Mouse (Mus musculus) kidney, embryonic 15.5 days (tissue): ENCODE data around the gene Unc79. TPM values are rescaled to one million over a fixed set of nuclear protein-coding genes. Genes with fewer than 3 reads are reported as not detected.

ENCODE experiments used
- ATAC-seq: fragments of 200-750 bp; cut with Nextera tagmentation; replicated peaks from 2 replicates; pipeline ENCODE4 v1.8.0; 2017; ENCODE audit warnings: moderate TSS enrichment; ENCODE audit not compliant: low FRiP score
- H3K27ac ChIP-seq: fragments of 300-500 bp; sonication (generic); 2 replicates; pipeline ENCODE4 v1.5.1; 2015; ENCODE audit warnings: mild to moderate bottlenecking, inconsistent platforms
- H3K27me3 ChIP-seq: fragments of 300-500 bp; sonication (generic); 2 replicates; pipeline ENCODE4 v1.6.1; 2015; ENCODE audit warnings: inconsistent platforms
- H3K36me3 ChIP-seq: fragments of 300-500 bp; sonication (generic); 2 replicates; pipeline ENCODE4 v1.6.1; 2015; ENCODE audit warnings: inconsistent platforms
- H3K4me1 ChIP-seq: fragments of 300-500 bp; sonication (generic); 2 replicates; pipeline ENCODE4 v1.6.1; 2015; ENCODE audit warnings: inconsistent platforms
- H3K4me2 ChIP-seq: fragments of 300-500 bp; sonication (generic); 2 replicates; pipeline ENCODE4 v1.6.1; 2015; ENCODE audit warnings: moderate library complexity, mild to moderate bottlenecking, inconsistent platforms
- H3K4me3 ChIP-seq: fragments of 300-500 bp; sonication (generic); replicated peaks from 2 replicates; pipeline ENCODE4 v1.5.1; 2015; ENCODE audit warnings: mild to moderate bottlenecking, inconsistent platforms
- H3K9ac ChIP-seq: fragments of 300-500 bp; sonication (generic); 2 replicates; pipeline ENCODE4 v1.6.1; 2015; ENCODE audit warnings: mild to moderate bottlenecking, inconsistent platforms
- H3K9me3 ChIP-seq: fragments of 300-500 bp; sonication (generic); replicated peaks from 2 replicates; pipeline ENCODE4 v1.6.1; 2016; ENCODE audit warnings: inconsistent platforms
- WGBS: fragments of 180-500 bp; shearing (Covaris S2); methylation state at CpG from one replicate; pipeline ENCODE4 v1.1.7; 2015; ENCODE audit warnings: mixed read lengths; 5-methylcytosine and 5-hydroxymethylcytosine counted together
- polyA plus RNA-seq: library from polyadenylated mRNA; unstranded; fragments of >200 nt; fragmentation: Nextera tagmentation; extraction: Ambion mirVana; gene quantifications from 2 replicates; pipeline ENCODE4 v1.2.1, GENCODE M21; 2015

Gene Unc79
- polyA plus RNA-seq, 1 experiment from 2014 or later: 0.25 TPM

GRCm38 (mm10) chr12:102961066-102961465, 12.4 kb downstream of the Unc79 start:
- H3K27ac ChIP-seq: no peak overlapping the region
- ATAC-seq: no peak
- H3K27me3 ChIP-seq: no peaks in the 10 kb centered on the region
- no peaks in the 10 kb centered on the region for H3K36me3 ChIP-seq
- H3K4me2 ChIP-seq: no peak overlapping the region
- H3K9ac ChIP-seq: no peak overlapping the region
- no peak overlapping the region for H3K4me3 ChIP-seq
- H3K9me3 ChIP-seq: no peaks in the 10 kb centered on the region
- no peaks in the 10 kb centered on the region for H3K4me1 ChIP-seq
- 62% methylated on average over 3 of the region's 3 CpGs for WGBS

DNA sequence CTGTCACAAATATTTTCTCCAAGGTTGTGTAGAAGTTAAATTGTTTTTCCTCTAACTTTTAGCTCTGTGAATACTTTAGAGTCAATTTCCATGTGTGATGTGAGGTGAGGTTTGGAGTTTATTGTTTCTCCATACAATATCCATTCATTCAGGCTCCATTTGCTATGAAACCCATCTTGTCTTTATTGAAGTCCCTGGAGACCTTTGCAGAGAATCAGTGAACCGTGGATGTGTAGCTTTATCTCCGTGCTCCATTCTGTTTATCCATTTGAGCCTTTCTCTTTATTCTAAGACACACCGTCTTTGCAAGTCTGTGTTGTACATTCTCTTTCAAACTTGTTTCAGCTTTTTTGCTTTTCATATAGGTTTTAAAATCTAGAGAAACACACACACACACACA, 15.8 kb downstream of the Unc79 start:
- H3K9ac ChIP-seq: no peak overlapping the region
- no peaks in the 10 kb centered on the region for H3K36me3 ChIP-seq
- no peak overlapping the region for H3K27ac ChIP-seq
- H3K4me3 ChIP-seq: no peak overlapping the region
- no peaks in the 10 kb centered on the region for H3K9me3 ChIP-seq
- WGBS: 69% methylated on average over 3 of the region's 3 CpGs
- H3K4me1 ChIP-seq: no peaks in the 10 kb centered on the region
- ATAC-seq: no peak
- H3K4me2 ChIP-seq: no peak overlapping the region
- H3K27me3 ChIP-seq: no peaks in the 10 kb centered on the region

DNA sequence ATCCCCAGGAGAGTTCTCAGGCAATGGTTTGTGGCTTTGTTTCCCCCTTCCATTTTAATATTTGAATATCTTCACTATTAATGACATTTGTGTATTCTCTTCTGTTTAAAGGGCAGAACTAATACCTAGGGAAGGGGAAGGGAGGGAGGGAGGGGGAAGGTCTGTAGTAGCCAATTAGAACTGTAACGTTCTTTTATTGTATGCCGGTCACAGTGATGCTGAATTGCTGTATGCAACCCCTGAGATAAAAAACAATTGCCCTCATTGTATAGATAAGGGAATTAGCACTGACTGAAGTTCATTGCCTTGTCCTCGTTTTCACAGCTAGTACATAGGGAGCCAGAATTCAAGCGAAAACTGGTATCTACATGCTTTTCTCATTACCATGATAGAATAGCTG, 31.9 kb downstream of the Unc79 start:
- no peaks in the 10 kb centered on the region for H3K9me3 ChIP-seq
- WGBS: 51% methylated on average over 4 of the region's 4 CpGs
- no peaks in the 10 kb centered on the region for H3K27me3 ChIP-seq
- no peak overlapping the region for H3K4me3 ChIP-seq
- H3K27ac ChIP-seq: no peak overlapping the region
- no peaks in the 10 kb centered on the region for H3K36me3 ChIP-seq
- H3K4me2 ChIP-seq: no peak overlapping the region
- no peak overlapping the region for H3K9ac ChIP-seq
- no peak for ATAC-seq
- H3K4me1 ChIP-seq: no peaks in the 10 kb centered on the region

DNA sequence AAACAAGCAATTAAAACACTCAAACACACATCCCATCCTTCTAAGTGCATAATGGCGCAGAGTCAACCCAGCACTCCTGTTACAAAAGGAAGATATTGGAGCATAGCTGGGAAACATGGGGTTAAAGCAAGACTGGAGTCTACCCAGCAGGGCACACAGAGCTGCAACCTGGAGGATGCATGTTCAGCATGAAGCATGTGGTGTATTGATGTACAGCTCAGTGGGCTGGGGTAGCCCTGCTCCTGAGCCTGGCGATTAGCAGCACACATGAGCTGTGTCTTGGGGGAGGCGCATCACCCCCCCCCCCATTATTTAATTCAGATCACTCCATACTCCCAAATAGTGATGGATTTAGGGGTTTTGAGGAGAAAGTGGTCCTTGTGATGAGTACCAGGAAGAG, 32.9 kb downstream of the Unc79 start:
- H3K27me3 ChIP-seq: no peaks in the 10 kb centered on the region

GRCm38 (mm10) chr12:102985401-102985800, 36.7 kb downstream of the Unc79 start:
- Histone ChIP-seq H3K4me3 (no peak overlapping the region), H3K4me1 (no peaks in the 10 kb centered on the region), H3K27ac (no peak overlapping the region), H3K4me2 (no peak overlapping the region), H3K9ac (no peak overlapping the region), H3K36me3 (no peaks in the 10 kb centered on the region), H3K9me3 (no peaks in the 10 kb centered on the region), H3K27me3 (no peaks in the 10 kb centered on the region)
- no peak for ATAC-seq

More for the DNA sequence above, 32.9 kb downstream of the Unc79 start:
- H3K27ac ChIP-seq: no peak overlapping the region
- no peaks in the 10 kb centered on the region for H3K36me3 ChIP-seq
- H3K9ac ChIP-seq: no peak overlapping the region
- 89% methylated on average over 3 of the region's 3 CpGs for WGBS
- no peak overlapping the region for H3K4me3 ChIP-seq
- no peak for ATAC-seq
- H3K9me3 ChIP-seq: no peaks in the 10 kb centered on the region
- no peak overlapping the region for H3K4me2 ChIP-seq
- H3K4me1 ChIP-seq: no peaks in the 10 kb centered on the region

GRCm38 (mm10) chr12:102987736-102988135, 39.1 kb downstream of the Unc79 start:
- H3K9me3 ChIP-seq: no peaks in the 10 kb centered on the region
- H3K4me2 ChIP-seq: no peak overlapping the region
- no peaks in the 10 kb centered on the region for H3K27me3 ChIP-seq
- WGBS: 74% methylated on average over 6 of the region's 6 CpGs
- no peaks in the 10 kb centered on the region for H3K36me3 ChIP-seq
- no peak overlapping the region for H3K9ac ChIP-seq
- no peak overlapping the region for H3K4me3 ChIP-seq
- ATAC-seq: no peak
- H3K27ac ChIP-seq: no peak overlapping the region
- H3K4me1 ChIP-seq: no peaks in the 10 kb centered on the region

DNA sequence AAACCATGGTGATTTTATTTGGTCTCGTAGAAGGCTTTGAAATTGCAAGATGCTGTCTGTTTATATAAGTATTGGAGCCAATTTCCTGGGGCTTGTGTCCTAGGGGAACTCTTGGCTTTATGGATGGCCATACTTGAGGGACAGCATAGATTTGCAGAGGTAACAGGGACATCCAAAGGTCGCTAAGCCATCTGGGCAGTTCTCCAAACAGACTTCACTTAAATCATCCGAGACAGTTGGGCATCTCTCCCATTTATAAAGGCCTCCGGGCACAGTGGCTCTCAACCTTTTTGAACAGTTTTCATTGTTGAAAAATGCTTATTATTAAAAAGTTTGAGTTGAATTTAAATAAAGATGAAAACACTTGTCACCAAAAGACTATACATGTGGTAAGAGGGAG, 59.8 kb downstream of the Unc79 start:
- no peak overlapping the region for H3K4me3 ChIP-seq

GRCm38 (mm10) chr12:103018161-103018560, 69.5 kb downstream of the Unc79 start:
- WGBS: 93% methylated on average over 12 of the region's 12 CpGs
- Histone ChIP-seq H3K36me3 (no peaks in the 10 kb centered on the region), H3K27me3 (no peaks in the 10 kb centered on the region), H3K9me3 (no peaks in the 10 kb centered on the region), H3K27ac (no peak overlapping the region), H3K4me3 (no peak overlapping the region), H3K4me1 (no peaks in the 10 kb centered on the region), H3K4me2 (no peak overlapping the region), H3K9ac (no peak overlapping the region)
- ATAC-seq: no peak

More for the DNA sequence above, 59.8 kb downstream of the Unc79 start:
- 40% methylated on average over 4 of the region's 4 CpGs for WGBS
- ATAC-seq: no peak
- H3K36me3 ChIP-seq: no peaks in the 10 kb centered on the region
- H3K27ac ChIP-seq: no peak overlapping the region
- H3K27me3 ChIP-seq: no peaks in the 10 kb centered on the region
- no peaks in the 10 kb centered on the region for H3K4me1 ChIP-seq
- no peak overlapping the region for H3K4me2 ChIP-seq
- no peaks in the 10 kb centered on the region for H3K9me3 ChIP-seq
- no peak overlapping the region for H3K9ac ChIP-seq

- Histone ChIP-seq H3K4me2 (no peak overlapping the region), H3K4me1 (no peaks in the 10 kb centered on the region), H3K9me3 (no peaks in the 10 kb centered on the region), H3K9ac (no peak overlapping the region), H3K27ac (no peak overlapping the region), H3K4me3 (no peak overlapping the region), H3K27me3 (no peaks in the 10 kb centered on the region), H3K36me3 (no peaks in the 10 kb centered on the region)
- 69% methylated on average over 5 of the region's 5 CpGs for WGBS
- ATAC-seq: no peak
These were observed 88.0 kb downstream of the Unc79 start for GRCm38 (mm10) chr12:103036692-103037091.

GRCm38 (mm10) chr12:103039332-103039731, 90.7 kb downstream of the Unc79 start:
- H3K4me3 ChIP-seq: no peak overlapping the region
- H3K36me3 ChIP-seq: no peaks in the 10 kb centered on the region
- no peak overlapping the region for H3K27ac ChIP-seq
- no peak overlapping the region for H3K4me2 ChIP-seq
- H3K9me3 ChIP-seq: no peaks in the 10 kb centered on the region
- 92% methylated on average over 10 of the region's 10 CpGs for WGBS
- no peaks in the 10 kb centered on the region for H3K27me3 ChIP-seq
- no peaks in the 10 kb centered on the region for H3K4me1 ChIP-seq
- ATAC-seq: no peak
- no peak overlapping the region for H3K9ac ChIP-seq

DNA sequence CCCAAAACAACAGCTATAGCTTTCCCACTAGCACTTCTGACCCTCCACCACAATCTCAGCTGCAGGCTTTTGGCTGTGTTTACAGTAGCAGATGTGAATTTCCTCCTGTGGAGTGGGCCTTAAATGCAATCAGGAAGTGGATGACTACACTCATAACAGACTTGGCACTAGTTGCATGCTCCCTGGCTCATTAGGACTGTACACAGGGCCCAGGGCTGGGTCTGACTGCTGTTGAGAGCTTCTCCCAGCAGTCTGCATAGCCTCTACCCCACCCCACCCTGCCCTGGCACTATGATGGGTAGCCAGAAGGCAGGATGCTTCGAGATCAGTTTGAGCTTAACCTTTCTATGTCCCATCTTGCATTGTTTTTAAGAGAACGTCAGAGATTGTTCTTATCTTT, 91.5 kb downstream of the Unc79 start:
- no peak for ATAC-seq
- 86% methylated on average over 2 of the region's 2 CpGs for WGBS
- no peak overlapping the region for H3K27ac ChIP-seq
- H3K4me2 ChIP-seq: no peak overlapping the region
- H3K36me3 ChIP-seq: no peaks in the 10 kb centered on the region
- H3K9me3 ChIP-seq: no peaks in the 10 kb centered on the region
- H3K27me3 ChIP-seq: no peaks in the 10 kb centered on the region
- H3K4me1 ChIP-seq: no peaks in the 10 kb centered on the region
- no peak overlapping the region for H3K9ac ChIP-seq
- H3K4me3 ChIP-seq: no peak overlapping the region

GRCm38 (mm10) chr12:103041401-103041800, 92.7 kb downstream of the Unc79 start:
- ATAC-seq: no peak
- Histone ChIP-seq H3K9me3 (no peaks in the 10 kb centered on the region), H3K36me3 (no peaks in the 10 kb centered on the region), H3K4me3 (no peak overlapping the region), H3K27me3 (no peaks in the 10 kb centered on the region), H3K27ac (no peak overlapping the region), H3K4me2 (no peak overlapping the region), H3K9ac (no peak overlapping the region), H3K4me1 (no peaks in the 10 kb centered on the region)
- WGBS: 91% methylated on average over 3 of the region's 3 CpGs

GRCm38 (mm10) chr12:103042711-103043110, 94.1 kb downstream of the Unc79 start:
- Histone ChIP-seq H3K27ac (no peak overlapping the region), H3K36me3 (no peaks in the 10 kb centered on the region), H3K9me3 (no peaks in the 10 kb centered on the region), H3K4me2 (no peak overlapping the region), H3K4me3 (no peak overlapping the region), H3K27me3 (no peaks in the 10 kb centered on the region), H3K9ac (no peak overlapping the region), H3K4me1 (no peaks in the 10 kb centered on the region)
- 93% methylated on average over 5 of the region's 5 CpGs for WGBS
- ATAC-seq: no peak
